Mouse (Mus musculus): ENCODE data around the gene Adamts12.

DNA sequence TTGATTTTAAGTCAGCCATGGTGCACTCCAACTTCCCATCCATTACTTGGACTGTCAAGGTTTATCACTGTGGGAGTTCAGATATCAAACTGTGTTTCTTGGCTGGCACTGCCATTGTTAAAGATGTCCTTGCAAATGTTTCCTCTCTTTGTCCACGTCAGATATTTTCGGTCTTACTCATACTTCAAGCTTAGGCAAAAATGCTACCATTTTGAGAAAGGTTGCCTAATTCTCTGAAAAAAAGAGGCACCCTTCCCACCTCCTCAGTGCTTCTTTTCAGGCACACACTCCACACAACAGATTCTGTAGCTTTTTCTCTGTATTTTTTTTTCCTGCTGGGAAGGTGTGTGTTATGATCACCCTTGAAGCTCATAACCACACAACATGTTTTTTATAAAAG, 23.4 kb upstream of the Adamts12 start:
- TF ChIP-seq EP300 (IDR thresholded peaks at IDR 0.05) (no peak), CTCF (IDR thresholded peaks at IDR 0.05) (no peak)

Data from lung, postnatal 0 days (tissue).